Mouse (Mus musculus): ENCODE results near the gene Hmgn1. TPM values are rescaled to one million over a fixed set of nuclear protein-coding genes. Genes with fewer than 3 reads are reported as not detected.

Gene Hmgn1
- polyA plus RNA-seq, 1 experiment from 2014 or later = 506 TPM

Other genes starting within 250 kb of the Hmgn1 start
- 65.7 and 72.8 TPM in 2 replicates for gene Psmg1, start 136.8 kb downstream of the Hmgn1 start, polyA plus RNA-seq (2016; fragmentation: Nextera tagmentation; extraction: Ambion mirVana)
- gene Brwd1, start 45.2 kb downstream of the Hmgn1 start, polyA plus RNA-seq (2016; fragmentation: Nextera tagmentation; extraction: Ambion mirVana) = 93.7 and 94.1 TPM in 2 replicates
- gene Wrb, start 17.7 kb upstream of the Hmgn1 start, polyA plus RNA-seq (2016; fragmentation: Nextera tagmentation; extraction: Ambion mirVana) = 83.3 and 85.8 TPM in 2 replicates
- gene Lca5l, start 64.5 kb upstream of the Hmgn1 start, polyA plus RNA-seq (2016; fragmentation: Nextera tagmentation; extraction: Ambion mirVana) = 1.5 and 2.1 TPM in 2 replicates
- gene Sh3bgr, start 72.7 kb upstream of the Hmgn1 start, polyA plus RNA-seq (2016; fragmentation: Nextera tagmentation; extraction: Ambion mirVana) = 626 and 648 TPM in 2 replicates
- 0.05 TPM in 1 of 2 replicates, not detected in the other for gene B3galt5, start 108.1 kb upstream of the Hmgn1 start, polyA plus RNA-seq (2016; fragmentation: Nextera tagmentation; extraction: Ambion mirVana)

All from heart, embryonic 12.5 days (tissue).